Mouse (Mus musculus) neural tube, embryonic 11.5 days (tissue): ENCODE measurements around the gene Tsc22d3. TPM values are rescaled to one million over a fixed set of nuclear protein-coding genes. Genes with fewer than 3 reads are reported as not detected.

Experiments used
- ATAC-seq: fragments of 200-750 bp; cut with Nextera tagmentation; 2 replicates; pipeline ENCODE4 v1.8.0; 2017; ENCODE audit warnings: moderate number of reproducible peaks, mild to moderate bottlenecking, moderate TSS enrichment, moderate library complexity; ENCODE audit not compliant: insufficient read depth, low FRiP score, low TSS enrichment
- DNase-seq: peaks from one replicate; pipeline ENCODE4 v3.0.0-alpha.2; 2015; ENCODE audit warnings: low spot score
- H3K27ac ChIP-seq: fragments of 300-500 bp; sonication (generic); 2 replicates; pipeline ENCODE4 v1.5.1; 2014; ENCODE audit warnings: low read depth, mild to moderate bottlenecking, low read length
- H3K27me3 ChIP-seq: fragments of 300-500 bp; sonication (generic); 2 replicates; pipeline ENCODE4 v1.6.1; 2014; ENCODE audit warnings: mild to moderate bottlenecking, low read length, mixed read lengths; ENCODE audit not compliant: control insufficient read depth, insufficient read depth
- H3K36me3 ChIP-seq: fragments of 300-500 bp; sonication (generic); 2 replicates; pipeline ENCODE4 v1.6.1; 2014; ENCODE audit warnings: mild to moderate bottlenecking, low read length, moderate library complexity, mixed read lengths; ENCODE audit not compliant: control insufficient read depth, insufficient read depth
- H3K4me1 ChIP-seq: fragments of 300-500 bp; sonication (generic); 2 replicates; pipeline ENCODE4 v1.6.1; 2014; ENCODE audit warnings: low read length, mixed read lengths; ENCODE audit not compliant: control insufficient read depth, insufficient read depth
- H3K4me2 ChIP-seq: fragments of 300-500 bp; sonication (generic); 2 replicates; pipeline ENCODE4 v1.6.1; 2014; ENCODE audit warnings: low read depth, mild to moderate bottlenecking, moderate library complexity
- H3K4me3 ChIP-seq: fragments of 300-500 bp; sonication (generic); 2 replicates; pipeline ENCODE4 v1.5.1; 2014; ENCODE audit warnings: low read depth, low read length
- H3K9ac ChIP-seq: fragments of 300-500 bp; sonication (generic); 2 replicates; pipeline ENCODE4 v1.6.1; 2014; ENCODE audit warnings: mild to moderate bottlenecking, low read length
- H3K9me3 ChIP-seq: fragments of 300-500 bp; sonication (generic); 2 replicates; pipeline ENCODE4 v1.6.1; 2016; ENCODE audit warnings: low read length; ENCODE audit not compliant: control insufficient read depth
- WGBS: fragments of 180-500 bp; shearing (Covaris S2); extraction: QIAGEN DNeasy Blood & Tissue Kit; methylation state at CpG from one replicate; pipeline ENCODE4 v1.1.7; 2014; 5-methylcytosine and 5-hydroxymethylcytosine counted together
- polyA plus RNA-seq: library from polyadenylated mRNA; unstranded; fragments of >200 nt; fragmentation: Nextera tagmentation; extraction: Ambion mirVana; gene quantifications from 2 replicates; pipeline ENCODE4 v1.2.1, GENCODE M21; 2014

The Tsc22d3 gene
- 145 and 153 TPM in 2 replicates for polyA plus RNA-seq

DNA sequence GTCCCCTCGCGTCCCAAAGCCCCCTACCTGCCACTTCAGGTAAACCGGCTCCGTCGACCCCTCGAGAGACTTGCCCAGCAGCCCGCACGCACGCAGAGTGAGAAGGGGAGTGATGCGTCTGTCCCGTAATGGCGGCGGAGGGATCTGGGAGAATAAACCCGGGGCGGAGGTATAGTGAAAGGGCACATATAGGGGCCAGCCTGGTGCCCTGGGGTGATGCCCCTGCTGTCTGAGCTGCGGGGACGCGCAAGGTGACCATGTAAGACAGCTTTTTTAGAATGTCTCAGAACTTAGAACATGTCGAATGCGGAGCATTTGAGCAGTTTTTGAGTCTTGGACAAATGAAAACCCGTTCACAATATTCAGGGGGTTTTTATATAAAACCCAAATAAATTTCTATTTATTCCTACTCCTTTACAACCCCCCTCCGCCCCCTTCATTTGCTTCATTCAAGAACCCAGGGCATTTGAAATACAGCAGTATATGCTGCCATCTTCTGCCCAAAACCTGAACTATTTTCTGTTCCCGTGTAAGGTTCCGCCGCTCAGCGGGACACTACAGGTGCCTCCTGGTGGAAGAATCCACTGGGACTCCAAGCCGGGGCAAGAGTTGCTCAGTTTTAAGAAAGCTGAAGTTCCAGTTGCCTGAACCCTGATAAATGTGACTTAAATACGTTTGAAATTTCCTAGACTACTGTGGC lies at the start of gene Tsc22d3:
Tsc22d3 (minus strand) TSS at position 250 of the 700 bp plus-strand sequence.
- 22% methylated on average over 28 of the region's 28 CpGs for WGBS
- no peak within 1 kb of the TSS for H3K27ac ChIP-seq
- H3K27me3 ChIP-seq = peaks cover 32% of the 10 kb centered on the region
- H3K9me3 ChIP-seq = no peaks in the 10 kb centered on the region
- H3K4me1 ChIP-seq = no peaks in the 10 kb centered on the region
- DNase-seq (peak; percentile 29), ATAC-seq (peak; percentile 46; the same call in 1 of the 2 replicates)
- H3K9ac ChIP-seq = no peak within 1 kb of the TSS
- H3K4me3 ChIP-seq = peak within 1 kb of the TSS; percentile 46
- H3K4me2 ChIP-seq = peak within 1 kb of the TSS; percentile 70
- H3K36me3 ChIP-seq = no peaks in the 10 kb centered on the region

DNA sequence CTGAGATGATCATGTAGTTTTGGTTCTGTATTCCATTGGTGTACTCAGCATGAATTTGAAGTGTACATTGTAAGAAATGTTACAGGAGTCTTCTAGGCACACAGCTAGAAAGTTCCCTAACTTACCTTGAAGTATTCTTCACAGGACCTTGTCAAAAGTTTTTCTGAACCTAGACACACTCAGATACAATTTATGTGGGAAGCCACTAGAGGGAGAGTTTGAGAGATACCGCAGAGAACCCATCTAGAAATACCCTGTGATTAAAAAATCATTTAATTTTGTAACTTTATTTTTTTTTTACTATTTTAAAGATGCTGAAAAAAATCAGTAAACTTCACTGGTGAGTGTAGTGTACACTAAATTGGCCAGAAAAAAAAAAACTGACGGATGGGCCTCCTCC lies 39.1 kb upstream of the Tsc22d3 start:
- ATAC-seq (no peak), DNase-seq (no peak)
- Histone ChIP-seq H3K36me3 (no peaks in the 10 kb centered on the region), H3K9ac (no peak overlapping the region), H3K4me2 (no peak overlapping the region), H3K4me3 (no peak overlapping the region), H3K9me3 (no peaks in the 10 kb centered on the region), H3K27ac (no peak overlapping the region), H3K27me3 (no peaks in the 10 kb centered on the region), H3K4me1 (no peaks in the 10 kb centered on the region)
- 73% methylated on average over 2 of the region's 2 CpGs for WGBS

DNA sequence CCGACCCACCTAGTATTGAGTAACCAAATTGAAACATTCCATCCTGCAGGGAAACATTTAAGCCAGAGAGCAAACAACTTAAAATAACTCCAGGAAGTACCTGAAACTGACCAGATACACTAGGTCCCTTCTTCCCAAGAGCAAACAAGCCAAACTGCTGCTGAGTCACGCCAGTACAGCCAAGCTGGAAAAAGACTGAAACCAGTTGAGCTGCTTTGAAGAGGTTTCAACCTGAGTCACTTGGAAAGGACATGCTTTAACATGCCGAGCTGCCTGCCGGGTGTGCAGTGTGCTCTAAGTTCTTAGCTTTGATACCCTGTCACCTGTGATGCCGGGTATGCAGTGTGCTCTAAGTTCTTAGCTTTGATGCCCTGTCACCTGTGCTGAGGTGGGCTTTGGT lies 37.6 kb upstream of the Tsc22d3 start:
- DNase-seq = no peak
- Histone ChIP-seq H3K27ac (no peak overlapping the region), H3K4me3 (no peak overlapping the region), H3K27me3 (no peaks in the 10 kb centered on the region), H3K4me1 (no peaks in the 10 kb centered on the region), H3K9ac (no peak overlapping the region), H3K9me3 (no peaks in the 10 kb centered on the region), H3K4me2 (no peak overlapping the region), H3K36me3 (no peaks in the 10 kb centered on the region)
- 96% methylated on average over 5 of the region's 5 CpGs for WGBS
- no peak for ATAC-seq

DNA sequence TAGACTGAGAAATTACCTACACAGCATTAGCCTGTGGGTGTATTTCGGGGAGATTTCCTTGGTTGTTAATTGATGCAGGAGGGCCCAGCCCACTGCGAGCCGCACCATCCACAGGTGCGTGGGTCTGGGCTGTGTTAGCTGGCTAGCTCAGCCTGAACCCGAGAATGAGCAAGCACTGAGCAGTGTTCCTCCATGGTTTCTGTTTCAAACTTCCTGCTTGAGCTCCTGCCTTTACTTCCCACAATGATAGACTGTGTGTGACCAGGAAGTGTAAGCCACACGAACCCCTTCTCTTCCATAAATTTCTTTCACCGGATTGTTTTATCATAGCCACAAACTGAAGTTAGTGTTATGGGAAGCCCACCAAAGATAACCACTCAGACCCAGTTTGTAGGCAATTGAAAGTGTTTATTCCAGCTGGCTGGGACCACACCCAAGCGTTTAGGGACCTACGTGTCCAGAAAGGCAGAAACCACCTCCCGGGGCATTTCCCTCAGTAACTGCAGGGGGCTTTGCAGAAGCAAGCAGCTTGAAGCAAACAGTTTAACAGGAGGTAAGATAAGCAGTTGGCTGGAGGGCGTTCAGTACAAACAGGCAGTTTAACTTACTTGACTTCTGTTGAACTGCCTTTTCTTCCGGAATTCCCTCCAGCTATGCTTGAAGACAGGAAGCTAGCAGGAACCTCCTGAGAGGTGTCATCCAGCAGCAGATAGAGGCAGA lies 24.6 kb upstream of the Tsc22d3 start:
- 63% methylated on average over 12 of the region's 12 CpGs for WGBS
- no peaks in the 10 kb centered on the region for H3K27me3 ChIP-seq
- ATAC-seq = no peak

DNA sequence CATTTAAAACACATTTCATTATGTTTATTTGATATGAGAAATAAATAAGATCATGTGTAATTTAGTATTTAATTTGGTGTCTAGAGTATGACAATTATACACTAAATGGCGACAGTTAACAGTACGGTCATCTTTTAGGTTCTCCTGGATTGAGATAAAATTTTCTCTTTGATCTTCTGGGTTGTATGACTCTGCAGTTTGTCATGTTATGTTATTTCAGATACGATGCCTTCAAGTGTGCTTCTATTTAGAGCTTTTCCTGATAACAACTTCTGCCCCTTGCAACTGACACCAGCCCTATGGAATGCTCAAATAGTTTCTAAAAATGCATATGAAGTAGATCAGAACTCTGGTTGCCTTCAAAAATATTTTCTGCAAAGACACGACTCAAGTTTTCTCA lies 9.5 kb upstream of the Tsc22d3 start:
- H3K4me1 ChIP-seq = no peaks in the 10 kb centered on the region
- no peak overlapping the region for H3K4me2 ChIP-seq
- H3K9ac ChIP-seq = no peak overlapping the region
- no peaks in the 10 kb centered on the region for H3K9me3 ChIP-seq
- no peak for ATAC-seq
- no peak for DNase-seq
- no peak overlapping the region for H3K27ac ChIP-seq
- no peaks in the 10 kb centered on the region for H3K36me3 ChIP-seq
- no peaks in the 10 kb centered on the region for H3K27me3 ChIP-seq
- WGBS = 86% methylated on average over 4 of the region's 4 CpGs
- H3K4me3 ChIP-seq = no peak overlapping the region

More for the DNA sequence above, 24.6 kb upstream of the Tsc22d3 start:
- H3K27ac ChIP-seq = no peak overlapping the region
- no peak for DNase-seq
- H3K9me3 ChIP-seq = no peaks in the 10 kb centered on the region
- H3K4me1 ChIP-seq = no peaks in the 10 kb centered on the region
- H3K4me3 ChIP-seq = no peak overlapping the region
- H3K9ac ChIP-seq = no peak overlapping the region
- H3K4me2 ChIP-seq = no peak overlapping the region
- no peaks in the 10 kb centered on the region for H3K36me3 ChIP-seq

DNA sequence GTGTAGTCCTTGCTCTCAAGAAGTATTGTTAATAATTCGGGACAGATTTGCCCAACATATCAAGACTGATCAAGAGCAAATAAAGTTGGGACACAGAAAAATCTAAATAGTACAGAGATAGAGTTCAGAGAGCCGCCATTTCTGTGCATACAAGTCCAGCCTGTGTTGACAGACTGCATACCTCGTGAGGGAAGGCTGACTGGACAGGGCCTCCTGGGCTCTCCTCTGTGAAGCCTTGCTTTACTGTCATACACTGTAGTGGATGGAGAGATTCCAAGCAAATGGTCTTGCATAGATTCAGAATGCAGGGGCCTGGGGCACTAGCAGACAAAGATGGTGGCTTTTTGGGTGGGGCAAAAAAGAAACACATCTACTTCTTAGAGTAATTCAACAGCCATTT lies 1.4 kb upstream of the Tsc22d3 start:
- Histone ChIP-seq H3K9ac (no peak overlapping the region), H3K27ac (no peak overlapping the region), H3K27me3 (peaks cover 29% of the 10 kb centered on the region), H3K9me3 (no peaks in the 10 kb centered on the region), H3K4me3 (no peak overlapping the region), H3K4me2 (no peak overlapping the region), H3K4me1 (no peaks in the 10 kb centered on the region), H3K36me3 (no peaks in the 10 kb centered on the region)
- DNase-seq = no peak
- WGBS = 75% methylated on average over 3 of the region's 3 CpGs
- ATAC-seq = no peak

DNA sequence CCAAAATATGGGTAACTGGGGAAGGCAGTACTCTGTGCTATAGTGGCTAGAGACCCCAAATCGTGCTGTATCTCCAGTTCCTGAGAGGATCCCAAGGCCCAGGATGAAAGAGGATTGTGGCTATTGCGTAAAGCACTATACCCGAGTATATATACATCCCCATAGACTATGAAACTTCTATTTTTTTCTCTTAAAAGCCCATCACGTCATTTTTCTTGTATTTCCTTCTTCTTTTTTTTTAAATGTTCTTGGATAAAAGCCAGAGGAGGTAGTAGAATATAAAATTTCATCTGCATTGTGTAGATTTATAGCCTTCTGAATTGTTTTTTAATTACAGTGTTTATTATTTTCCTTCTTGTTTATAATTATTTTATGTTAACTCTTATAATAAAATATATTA lies 852 bp upstream of the Tsc22d3 start:
- DNase-seq = no peak
- H3K4me1 ChIP-seq = no peaks in the 10 kb centered on the region
- H3K36me3 ChIP-seq = no peaks in the 10 kb centered on the region
- H3K9ac ChIP-seq = no peak overlapping the region
- WGBS = 60% methylated on average over 4 of the region's 4 CpGs
- H3K27me3 ChIP-seq = peaks cover 31% of the 10 kb centered on the region
- no peak overlapping the region for H3K27ac ChIP-seq
- H3K4me3 ChIP-seq = no peak overlapping the region
- no peak overlapping the region for H3K4me2 ChIP-seq
- ATAC-seq = no peak
- no peaks in the 10 kb centered on the region for H3K9me3 ChIP-seq

DNA sequence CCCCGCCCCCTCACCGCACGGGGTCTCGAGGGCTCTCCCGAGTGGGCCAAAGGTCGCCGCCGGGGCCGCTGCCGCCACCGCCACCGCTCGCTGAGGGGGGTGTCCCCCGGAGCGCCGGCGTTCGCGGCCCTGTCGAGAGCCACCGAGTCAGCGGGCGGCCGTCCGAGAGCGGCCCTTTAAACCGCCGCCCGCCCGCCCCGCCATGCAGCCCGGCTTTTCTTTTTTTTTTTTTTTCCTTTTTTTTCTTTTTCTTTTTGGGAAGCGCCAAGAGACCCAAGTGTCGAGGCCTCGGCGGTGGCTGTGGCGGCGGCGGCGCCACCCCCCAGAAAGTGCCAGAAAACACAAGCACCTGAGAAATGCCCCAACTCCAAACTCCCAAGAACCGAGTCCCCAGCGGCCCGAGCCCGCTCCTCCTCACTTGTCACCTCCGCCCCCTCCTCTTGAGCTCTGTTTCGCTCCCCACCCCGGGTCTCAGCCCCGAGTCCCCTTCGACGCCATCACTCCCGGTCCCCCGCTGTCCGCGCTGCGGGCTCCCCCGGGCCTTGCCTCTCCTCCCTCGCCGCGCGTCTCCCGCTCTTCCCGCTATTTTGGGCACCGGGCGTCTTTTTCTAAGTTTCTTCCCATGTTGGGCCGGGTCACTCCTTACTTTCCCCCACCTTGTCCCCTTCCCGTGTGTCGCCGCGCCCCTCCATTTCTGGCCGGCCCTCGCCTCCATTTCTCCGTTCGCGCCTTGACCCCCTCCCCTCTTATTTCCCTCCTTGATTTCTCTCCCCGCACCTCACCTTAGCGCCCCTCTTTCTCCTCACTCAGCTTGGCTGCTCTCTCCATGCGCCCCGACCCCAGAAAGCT lies 674 bp downstream of the Tsc22d3 start:
- Histone ChIP-seq H3K27me3 (peaks cover 32% of the 10 kb centered on the region), H3K9me3 (no peaks in the 10 kb centered on the region), H3K4me1 (no peaks in the 10 kb centered on the region), H3K9ac (no peak overlapping the region), H3K36me3 (no peaks in the 10 kb centered on the region), H3K27ac (no peak overlapping the region), H3K4me2 (peak overlapping the region; percentile 70), H3K4me3 (peak overlapping the region; percentile 46)
- WGBS = 13% methylated on average over 59 of the region's 78 CpGs
- DNase-seq = peak; percentile 12
- peak; percentile 14; the same call in 1 of the 2 replicates for ATAC-seq
